Mouse (Mus musculus): ENCODE results near the gene Dock6. TPM values are rescaled to one million over a fixed set of nuclear protein-coding genes. Genes with fewer than 3 reads are reported as not detected.

Gene Dock6
- polyA plus RNA-seq, 1 experiment: 47.6 TPM

DNA sequence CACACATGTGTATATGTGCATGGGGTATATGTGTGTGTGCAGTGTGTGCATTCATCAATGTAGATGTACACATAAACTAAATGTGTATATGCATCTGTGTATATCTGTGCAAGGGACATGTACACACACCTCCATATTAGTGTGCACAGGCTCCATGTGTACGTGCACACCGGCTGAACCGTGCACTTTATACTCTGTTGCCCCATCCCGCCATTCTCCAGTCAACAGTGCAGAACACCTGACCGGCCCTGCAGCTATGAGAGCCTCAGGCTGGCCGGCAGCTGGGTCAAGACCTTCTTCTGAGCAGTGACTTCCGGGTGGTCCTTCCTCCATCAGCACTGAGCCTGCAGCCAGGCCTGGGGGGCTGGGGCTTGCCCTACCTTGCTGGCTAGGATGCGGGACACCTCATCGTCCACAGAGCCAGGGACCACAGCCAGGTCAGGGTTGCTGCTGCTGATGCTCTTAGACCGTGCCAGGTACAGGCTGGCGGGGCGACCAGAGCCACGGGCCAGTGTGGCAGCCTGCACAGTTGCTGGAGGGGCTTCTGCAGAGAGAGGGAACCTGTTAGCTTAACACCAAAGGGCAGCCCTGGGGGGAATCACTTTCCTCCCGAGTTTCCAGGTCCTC, 22.5 kb downstream of the Dock6 start:
- Histone ChIP-seq H3K27me3 (ENCODE audit: control insufficient read depth, insufficient read depth, low read length) (no peaks in the 10 kb centered on the region), H3K36me3 (ENCODE audit: control insufficient read depth, insufficient read depth, low read length) (no peaks in the 10 kb centered on the region), H3K27ac (ENCODE audit: insufficient read depth, low read length) (no peak overlapping the region), H3K4me1 (ENCODE audit: control insufficient read depth, insufficient read depth, insufficient read length) (no peaks in the 10 kb centered on the region), H3K4me3 (ENCODE audit: extremely low read depth, insufficient read depth, insufficient read length) (no peak overlapping the region)
- DNase-seq (ENCODE audit: low read depth in 1 of 2, low spot score in 2 of 2): no peak
- TF ChIP-seq CTCF (IDR thresholded peaks at IDR 0.05; ENCODE audit: extremely low read depth, insufficient read depth, insufficient read length, insufficient replicate concordance) (no peak), POLR2A (IDR thresholded peaks at IDR 0.05; ENCODE audit: low read depth, low read length) (no peak)
- 92% methylated on average over 14 of the region's 14 CpGs for WGBS

DNA sequence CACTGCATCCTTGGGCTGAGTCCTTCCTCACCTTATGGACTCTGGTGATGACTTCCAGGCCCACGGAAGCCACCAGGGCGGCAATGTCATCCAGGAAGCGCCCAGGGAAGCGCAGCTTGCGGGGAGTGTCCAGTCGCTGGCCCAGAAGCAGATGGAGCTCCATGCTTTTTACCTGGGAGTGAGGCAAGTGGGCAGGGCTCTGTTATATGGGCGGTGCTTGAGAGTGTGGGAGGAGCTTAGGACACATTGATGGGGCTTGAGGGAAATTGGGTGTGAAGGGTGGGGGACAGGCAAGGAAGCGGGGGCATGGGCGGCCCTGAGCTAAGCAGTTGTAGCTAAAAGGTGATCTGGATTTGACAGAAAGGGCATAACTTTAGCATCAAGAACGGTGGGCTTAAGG, 28.1 kb downstream of the Dock6 start:
- no peak overlapping the region for H3K27ac ChIP-seq (ENCODE audit: insufficient read depth, low read length)
- H3K4me1 ChIP-seq (ENCODE audit: control insufficient read depth, insufficient read depth, insufficient read length): no peaks in the 10 kb centered on the region
- H3K4me3 ChIP-seq (ENCODE audit: extremely low read depth, insufficient read depth, insufficient read length): no peak overlapping the region
- TF ChIP-seq POLR2A (IDR thresholded peaks at IDR 0.05; ENCODE audit: low read depth, low read length) (no peak), CTCF (IDR thresholded peaks at IDR 0.05; ENCODE audit: extremely low read depth, insufficient read depth, insufficient read length, insufficient replicate concordance) (no peak)
- H3K36me3 ChIP-seq (ENCODE audit: control insufficient read depth, insufficient read depth, low read length): no peaks in the 10 kb centered on the region
- 88% methylated on average over 10 of the region's 10 CpGs for WGBS
- no peaks in the 10 kb centered on the region for H3K27me3 ChIP-seq (ENCODE audit: control insufficient read depth, insufficient read depth, low read length)
- no peak for DNase-seq (ENCODE audit: low read depth in 1 of 2, low spot score in 2 of 2)

GRCm38 (mm10) chr9:21823957-21824356, 28.5 kb downstream of the Dock6 start:
- no peaks in the 10 kb centered on the region for H3K36me3 ChIP-seq (ENCODE audit: control insufficient read depth, insufficient read depth, low read length)
- TF ChIP-seq POLR2A (IDR thresholded peaks at IDR 0.05; ENCODE audit: low read depth, low read length) (no peak), CTCF (IDR thresholded peaks at IDR 0.05; ENCODE audit: extremely low read depth, insufficient read depth, insufficient read length, insufficient replicate concordance) (no peak)
- no peak overlapping the region for H3K4me3 ChIP-seq (ENCODE audit: extremely low read depth, insufficient read depth, insufficient read length)
- no peaks in the 10 kb centered on the region for H3K4me1 ChIP-seq (ENCODE audit: control insufficient read depth, insufficient read depth, insufficient read length)
- 70% methylated on average over 4 of the region's 4 CpGs for WGBS
- H3K27ac ChIP-seq (ENCODE audit: insufficient read depth, low read length): no peak overlapping the region
- DNase-seq (ENCODE audit: low read depth in 1 of 2, low spot score in 2 of 2): no peak
- no peaks in the 10 kb centered on the region for H3K27me3 ChIP-seq (ENCODE audit: control insufficient read depth, insufficient read depth, low read length)

- DNase-seq (ENCODE audit: low read depth in 1 of 2, low spot score in 2 of 2): no peak
- no peak for TF ChIP-seq CTCF (IDR thresholded peaks at IDR 0.05; ENCODE audit: extremely low read depth, insufficient read depth, insufficient read length, insufficient replicate concordance)
- TF ChIP-seq POLR2A (IDR thresholded peaks at IDR 0.05; ENCODE audit: low read depth, low read length): no peak
- H3K27ac ChIP-seq (ENCODE audit: insufficient read depth, low read length): no peak overlapping the region
- 84% methylated on average over 6 of the region's 6 CpGs for WGBS
- H3K4me1 ChIP-seq (ENCODE audit: control insufficient read depth, insufficient read depth, insufficient read length): no peaks in the 10 kb centered on the region
- no peaks in the 10 kb centered on the region for H3K36me3 ChIP-seq (ENCODE audit: control insufficient read depth, insufficient read depth, low read length)
- H3K4me3 ChIP-seq (ENCODE audit: extremely low read depth, insufficient read depth, insufficient read length): no peak overlapping the region
- no peaks in the 10 kb centered on the region for H3K27me3 ChIP-seq (ENCODE audit: control insufficient read depth, insufficient read depth, low read length)
These were observed 29.7 kb downstream of the Dock6 start for GRCm38 (mm10) chr9:21822686-21823085.

DNA sequence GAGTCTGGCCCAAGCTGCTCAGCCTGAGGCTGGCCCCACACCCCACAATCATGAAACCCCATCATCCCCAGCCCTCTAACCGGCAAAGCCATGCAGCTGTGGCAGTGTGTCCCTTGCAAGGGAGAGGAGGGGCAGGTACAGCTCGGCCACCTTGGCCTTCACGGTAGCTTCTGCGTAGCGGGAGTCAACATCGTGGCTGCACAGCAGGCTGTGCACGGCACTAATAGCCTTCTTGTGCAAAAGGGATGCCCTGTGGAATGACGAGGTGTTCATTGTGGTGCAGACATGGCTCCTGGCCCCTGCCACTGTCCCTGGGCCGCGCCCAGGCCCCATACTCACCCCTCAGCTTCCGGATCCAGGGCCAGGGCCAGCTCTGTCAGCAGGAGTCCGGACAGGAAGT, 32.3 kb downstream of the Dock6 start:
- Histone ChIP-seq H3K36me3 (ENCODE audit: control insufficient read depth, insufficient read depth, low read length) (no peaks in the 10 kb centered on the region), H3K27me3 (ENCODE audit: control insufficient read depth, insufficient read depth, low read length) (no peaks in the 10 kb centered on the region), H3K4me1 (ENCODE audit: control insufficient read depth, insufficient read depth, insufficient read length) (no peaks in the 10 kb centered on the region), H3K27ac (ENCODE audit: insufficient read depth, low read length) (no peak overlapping the region), H3K4me3 (ENCODE audit: extremely low read depth, insufficient read depth, insufficient read length) (no peak overlapping the region)
- WGBS: 88% methylated on average over 12 of the region's 12 CpGs
- DNase-seq (ENCODE audit: low read depth in 1 of 2, low spot score in 2 of 2): no peak
- no peak for TF ChIP-seq CTCF (IDR thresholded peaks at IDR 0.05; ENCODE audit: extremely low read depth, insufficient read depth, insufficient read length, insufficient replicate concordance)
- no peak for TF ChIP-seq POLR2A (IDR thresholded peaks at IDR 0.05; ENCODE audit: low read depth, low read length)

DNA sequence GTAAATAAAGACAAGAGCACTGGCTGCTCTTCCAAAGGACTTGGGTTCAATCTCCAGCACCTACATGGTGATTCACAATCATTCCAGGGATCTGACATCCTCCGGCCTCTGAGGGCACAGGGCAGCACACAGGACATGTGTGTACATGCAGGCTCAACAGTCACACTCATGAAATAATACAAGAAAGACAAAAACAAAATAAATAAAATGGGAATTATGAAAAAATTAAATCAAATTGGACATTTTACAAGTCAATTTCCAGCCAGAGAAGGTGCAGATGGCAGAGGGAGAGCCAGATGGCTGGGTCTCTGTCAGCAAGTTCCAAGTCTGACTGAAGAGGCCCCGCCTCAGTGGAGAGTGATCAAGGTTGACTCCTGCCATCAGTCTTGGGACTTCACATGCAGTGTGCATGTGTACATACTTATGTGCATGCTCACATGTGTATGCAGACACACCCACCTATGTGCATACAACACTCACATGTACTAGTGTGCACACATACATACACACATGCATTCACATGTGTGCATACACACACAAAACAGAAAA, 33.2 kb downstream of the Dock6 start:
- Histone ChIP-seq H3K27me3 (ENCODE audit: control insufficient read depth, insufficient read depth, low read length) (no peaks in the 10 kb centered on the region), H3K36me3 (ENCODE audit: control insufficient read depth, insufficient read depth, low read length) (no peaks in the 10 kb centered on the region), H3K4me1 (ENCODE audit: control insufficient read depth, insufficient read depth, insufficient read length) (no peaks in the 10 kb centered on the region), H3K27ac (ENCODE audit: insufficient read depth, low read length) (no peak overlapping the region), H3K4me3 (ENCODE audit: extremely low read depth, insufficient read depth, insufficient read length) (no peak overlapping the region)
- no peak for TF ChIP-seq CTCF (IDR thresholded peaks at IDR 0.05; ENCODE audit: extremely low read depth, insufficient read depth, insufficient read length, insufficient replicate concordance)
- TF ChIP-seq POLR2A (IDR thresholded peaks at IDR 0.05; ENCODE audit: low read depth, low read length): no peak
- 94% methylated on average over 2 of the region's 2 CpGs for WGBS
- no peak for DNase-seq (ENCODE audit: low read depth in 1 of 2, low spot score in 2 of 2)

- H3K4me3 ChIP-seq (ENCODE audit: extremely low read depth, insufficient read depth, insufficient read length): no peak overlapping the region
- H3K4me1 ChIP-seq (ENCODE audit: control insufficient read depth, insufficient read depth, insufficient read length): no peaks in the 10 kb centered on the region
- no peaks in the 10 kb centered on the region for H3K27me3 ChIP-seq (ENCODE audit: control insufficient read depth, insufficient read depth, low read length)
- WGBS: 87% methylated on average over 6 of the region's 6 CpGs
- DNase-seq (ENCODE audit: low read depth in 1 of 2, low spot score in 2 of 2): no peak
- no peak overlapping the region for H3K27ac ChIP-seq (ENCODE audit: insufficient read depth, low read length)
- no peaks in the 10 kb centered on the region for H3K36me3 ChIP-seq (ENCODE audit: control insufficient read depth, insufficient read depth, low read length)
- TF ChIP-seq POLR2A (IDR thresholded peaks at IDR 0.05; ENCODE audit: low read depth, low read length) (no peak), CTCF (IDR thresholded peaks at IDR 0.05; ENCODE audit: extremely low read depth, insufficient read depth, insufficient read length, insufficient replicate concordance) (no peak)
These were observed 33.9 kb downstream of the Dock6 start for GRCm38 (mm10) chr9:21818561-21818960.
